Mouse (Mus musculus) bone marrow, adult 2 months (tissue): ENCODE results near the gene Cdca7l. TPM values are rescaled to one million over a fixed set of nuclear protein-coding genes. Genes with fewer than 3 reads are reported as not detected.

Experiments
- H3K27ac ChIP-seq: fragments of 200-500 bp; 2 replicates; pipeline ENCODE4 v1.5.1; 2012; ENCODE audit warnings: low read depth, mild to moderate bottlenecking, control low read depth, inconsistent platforms, low read length; ENCODE audit not compliant: control insufficient read depth, poor library complexity, insufficient read depth
- H3K4me1 ChIP-seq: fragments of 200-500 bp; 2 replicates; pipeline ENCODE4 v1.6.1; 2011; ENCODE audit warnings: low read length; ENCODE audit not compliant: control insufficient read depth, insufficient read depth
- H3K4me3 ChIP-seq: fragments of 200-500 bp; replicated peaks from 2 replicates; pipeline ENCODE3; 2011; ENCODE audit warnings: mild to moderate bottlenecking, low read depth, low read length, control low read depth; ENCODE audit not compliant: control insufficient read depth
- CTCF ChIP-seq: fragments of 200-500 bp; IDR thresholded peaks from 2 replicates; pipeline ENCODE4 v1.5.1; 2011; ENCODE audit warnings: low read length, control low read depth; ENCODE audit not compliant: control insufficient read depth, insufficient read depth
- POLR2A ChIP-seq: fragments of 200-500 bp; IDR thresholded peaks from 2 replicates; pipeline ENCODE4 v1.6.1; 2011; ENCODE audit warnings: low read depth, mild to moderate bottlenecking, control low read depth, low read length, borderline replicate concordance; ENCODE audit not compliant: control insufficient read depth
- WGBS: fragments of 180-500 bp; shearing (Covaris S2); methylation state at CpG from one replicate; pipeline ENCODE4 v1.1.7; 2018; 5-methylcytosine and 5-hydroxymethylcytosine counted together
- polyA plus RNA-seq: library from polyadenylated mRNA; stranded (reverse); fragments of >200 nt; gene quantifications from 2 replicates; pipeline ENCODE4 v1.2.4, GENCODE M21; 2011; ENCODE audit warnings: low replicate concordance; ENCODE audit not compliant: missing spikeins, insufficient read depth, insufficient read length

Cdca7l gene
- polyA plus RNA-seq, 1 experiment = 9.8 TPM

- peak overlapping the region; percentile 63 for H3K4me3 ChIP-seq
- TF ChIP-seq CTCF (no peak), POLR2A (peak; percentile 41; the same call in 1 of the 2 replicates)
- peak overlapping the region; percentile 96 for H3K27ac ChIP-seq
- peaks cover 2% of the 10 kb centered on the region; the same call in 1 of the 2 replicates for H3K4me1 ChIP-seq
- under 1% methylated on average over 75 of the region's 75 CpGs for WGBS
Observed at GRCm38 (mm10) chr12:117843302-117844074, 39.4 kb downstream of the Cdca7l start.

- Histone ChIP-seq H3K4me1 (peaks cover 2% of the 10 kb centered on the region; the same call in 1 of the 2 replicates), H3K4me3 (peak overlapping the region; percentile 63), H3K27ac (peak overlapping the region; percentile 96; the same call in 1 of the 2 replicates)
- WGBS = under 1% methylated on average over 15 of the region's 15 CpGs
- TF ChIP-seq POLR2A = no peak
- TF ChIP-seq CTCF = no peak
Observed at GRCm38 (mm10) chr12:117844075-117844408, 40.0 kb downstream of the Cdca7l start.

- WGBS = 14% methylated on average over 2 of the region's 2 CpGs
- peak overlapping the region; percentile 50 for H3K4me3 ChIP-seq
- no peak overlapping the region for H3K27ac ChIP-seq
- H3K4me1 ChIP-seq = peaks cover 2% of the 10 kb centered on the region; the same call in 1 of the 2 replicates
- no peak for TF ChIP-seq POLR2A
- no peak for TF ChIP-seq CTCF
Observed at GRCm38 (mm10) chr12:117844917-117845316, 40.8 kb downstream of the Cdca7l start.

GRCm38 (mm10) chr12:117848621-117849020, 44.5 kb downstream of the Cdca7l start:
- Histone ChIP-seq H3K4me1 (no peaks in the 10 kb centered on the region; the same call in 1 of the 2 replicates), H3K27ac (no peak overlapping the region), H3K4me3 (no peak overlapping the region)
- 86% methylated on average over 6 of the region's 6 CpGs for WGBS
- no peak for TF ChIP-seq POLR2A
- no peak for TF ChIP-seq CTCF

GRCm38 (mm10) chr12:117850472-117850871, 46.4 kb downstream of the Cdca7l start:
- 85% methylated on average over 10 of the region's 10 CpGs for WGBS
- Histone ChIP-seq H3K27ac (no peak overlapping the region), H3K4me1 (no peaks in the 10 kb centered on the region), H3K4me3 (no peak overlapping the region)
- TF ChIP-seq CTCF = no peak
- no peak for TF ChIP-seq POLR2A

GRCm38 (mm10) chr12:117853316-117853715, 49.2 kb downstream of the Cdca7l start:
- Histone ChIP-seq H3K27ac (no peak overlapping the region), H3K4me3 (no peak overlapping the region), H3K4me1 (no peaks in the 10 kb centered on the region)
- TF ChIP-seq POLR2A = no peak
- TF ChIP-seq CTCF = peak; percentile 92
- 18% methylated on average over 6 of the region's 6 CpGs for WGBS

GRCm38 (mm10) chr12:117857023-117857422, 52.9 kb downstream of the Cdca7l start:
- TF ChIP-seq POLR2A (no peak), CTCF (no peak)
- 83% methylated on average over 9 of the region's 9 CpGs for WGBS
- no peaks in the 10 kb centered on the region; the same call in 1 of the 2 replicates for H3K4me1 ChIP-seq
- no peak overlapping the region for H3K4me3 ChIP-seq
- H3K27ac ChIP-seq = no peak overlapping the region

- WGBS = 79% methylated on average over 6 of the region's 6 CpGs
- no peak overlapping the region for H3K27ac ChIP-seq
- TF ChIP-seq CTCF (no peak), POLR2A (no peak)
- no peak overlapping the region for H3K4me3 ChIP-seq
- H3K4me1 ChIP-seq = no peaks in the 10 kb centered on the region; the same call in 1 of the 2 replicates
Observed at GRCm38 (mm10) chr12:117857884-117858283, 53.8 kb downstream of the Cdca7l start.

GRCm38 (mm10) chr12:117860840-117861239, 56.8 kb downstream of the Cdca7l start:
- TF ChIP-seq CTCF = no peak
- TF ChIP-seq POLR2A = no peak
- H3K4me1 ChIP-seq = no peaks in the 10 kb centered on the region; the same call in 1 of the 2 replicates
- no peak overlapping the region for H3K27ac ChIP-seq
- WGBS = 35% methylated on average over 7 of the region's 7 CpGs
- H3K4me3 ChIP-seq = no peak overlapping the region
